Mouse (Mus musculus): Measurements from ENCODE around the gene Ifnlr1.
A peak's percentile ranks its signal among the peaks of the same experiment; 100 is the strongest.
"Not testable (repeated sequence)": the region's sequence is repeated elsewhere in the genome, so short reads cannot be mapped to it uniquely, and the experiment has no call there.

The Ifnlr1 gene

DNA sequence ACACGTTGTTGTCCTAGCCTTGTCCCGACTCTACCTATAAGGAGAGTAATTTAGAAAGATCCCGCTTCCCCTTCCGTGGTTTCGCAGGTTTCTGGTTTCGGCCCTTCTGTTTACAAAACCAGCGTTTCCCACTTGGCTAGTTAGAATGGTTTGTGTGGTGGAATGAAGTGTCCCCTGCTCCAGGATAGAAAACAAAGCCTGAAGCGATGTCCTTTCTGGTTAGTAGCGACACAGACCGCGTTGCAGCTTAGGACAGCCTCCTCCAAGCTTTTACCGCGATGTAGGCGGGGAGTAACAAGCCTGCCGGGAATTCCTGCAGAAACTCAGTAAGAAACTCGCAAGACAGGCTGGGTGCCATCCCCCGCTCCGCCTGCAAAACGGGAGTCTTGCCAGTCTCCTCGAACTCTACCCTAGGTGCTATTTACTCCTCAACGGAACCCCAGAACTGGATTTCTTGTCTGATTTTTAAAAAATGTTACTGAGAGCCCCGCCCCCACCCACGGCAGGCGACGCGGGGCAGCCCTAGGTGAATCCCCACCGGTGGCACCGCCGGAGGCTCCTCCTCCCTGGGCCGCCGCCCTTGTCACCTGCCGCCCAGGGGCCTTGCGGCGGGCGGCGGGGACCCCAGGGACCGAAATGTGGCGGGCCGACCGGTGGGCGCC is at the start of gene Ifnlr1:
Gene Ifnlr1, plus strand, starts transcription at position 382 of the 662 bp plus-strand sequence.
- DNase-seq (ENCODE audit: low spot score in 2 of 2) = peak; percentile 64 to 66

GRCm38 (mm10) chr4:135641302-135642079 is 44.6 kb upstream of the Ifnlr1 start:
- DNase-seq (ENCODE audit: low spot score in 2 of 2) = not testable (repeated sequence)

DNA sequence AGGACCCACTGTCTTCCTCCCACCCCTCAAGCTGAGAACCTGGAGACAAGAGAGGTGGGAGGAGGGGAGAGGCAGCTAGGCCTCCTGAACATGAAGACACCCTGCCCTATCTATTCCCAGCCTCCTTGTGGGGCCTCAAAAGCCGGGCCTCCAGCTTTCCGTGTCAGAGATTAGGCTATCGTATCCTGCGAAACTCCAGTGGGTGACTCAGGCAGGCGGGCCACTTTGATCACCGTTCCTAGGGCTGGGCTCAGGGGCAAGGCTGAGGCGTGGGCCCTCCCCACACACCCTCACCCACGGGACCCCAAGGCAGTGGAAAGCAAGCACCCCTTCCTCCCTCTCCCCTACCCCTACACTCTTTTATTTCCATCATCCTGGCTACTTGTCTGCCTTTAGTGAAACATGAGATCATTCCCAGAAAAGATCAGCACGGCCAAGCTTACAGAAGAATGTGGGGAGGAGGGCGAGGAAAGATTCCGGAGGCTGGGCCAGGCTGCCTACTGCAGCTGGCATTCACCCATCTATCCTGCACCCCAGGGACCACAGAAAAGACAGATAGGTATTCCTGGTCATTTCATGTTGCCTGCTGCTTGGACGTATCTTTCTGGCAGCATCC is 41.0 kb upstream of the Ifnlr1 start:
- no peak for DNase-seq (ENCODE audit: low spot score in 2 of 2)

DNA sequence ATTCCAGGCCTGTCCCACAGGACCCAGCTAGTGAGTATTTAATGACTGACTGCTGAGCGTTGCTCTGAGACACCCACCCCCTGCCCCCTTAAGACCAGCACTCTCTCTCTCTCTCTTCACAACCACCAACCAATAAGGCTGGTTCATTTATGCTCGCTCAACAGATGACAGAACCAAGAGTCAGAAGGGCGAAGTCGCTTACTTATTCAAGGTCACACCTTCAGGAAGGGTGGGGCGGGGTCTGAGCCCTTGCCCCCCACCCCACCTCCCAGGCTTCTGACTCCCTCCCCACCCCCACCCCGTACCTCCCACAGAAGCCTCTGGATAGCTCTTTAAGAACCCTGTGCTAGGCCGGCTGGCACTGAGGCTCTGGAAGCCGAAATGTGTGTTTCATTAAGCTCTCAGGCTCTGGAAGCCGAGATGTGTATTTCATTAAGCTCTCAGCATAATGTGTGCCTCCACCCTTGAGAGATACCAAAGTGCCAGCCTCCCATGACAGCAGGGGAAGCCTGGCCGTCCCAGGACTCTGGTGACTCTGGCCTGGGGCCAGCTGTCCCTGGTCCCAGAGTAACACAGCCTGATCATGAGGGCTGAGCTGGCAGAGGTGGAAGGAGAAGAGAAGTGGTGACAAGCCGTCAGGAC is 33.0 kb upstream of the Ifnlr1 start:
- no peak for DNase-seq (ENCODE audit: low spot score in 2 of 2)

GRCm38 (mm10) chr4:135653956-135654355 is 32.1 kb upstream of the Ifnlr1 start:
- DNase-seq (ENCODE audit: low spot score in 2 of 2) = no peak

DNA sequence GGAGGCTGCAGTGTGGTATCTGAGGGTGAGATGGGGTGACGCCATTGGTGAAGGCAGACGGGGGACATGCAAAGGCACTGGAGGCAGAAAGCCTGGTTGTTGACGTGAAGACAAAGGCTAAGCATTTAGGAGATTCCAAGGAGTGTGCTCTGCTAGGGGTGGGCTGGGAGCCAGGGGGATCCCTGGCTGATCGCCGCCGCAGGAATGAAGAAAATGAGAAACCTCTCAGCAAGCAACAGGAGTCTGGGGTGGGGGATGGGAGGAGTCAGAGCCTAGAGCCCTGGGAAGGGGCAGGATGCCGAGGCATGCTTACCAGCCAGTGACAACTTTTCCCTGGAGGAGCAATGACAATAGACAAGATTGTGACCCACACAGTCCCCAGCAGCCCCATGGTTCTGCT is 30.6 kb upstream of the Ifnlr1 start:
- no peak for DNase-seq (ENCODE audit: low spot score in 2 of 2)

GRCm38 (mm10) chr4:135656094-135656589 is 29.9 kb upstream of the Ifnlr1 start:
- DNase-seq (ENCODE audit: low spot score in 2 of 2) = no peak

- DNase-seq (ENCODE audit: low spot score in 2 of 2) = no peak
These were observed 27.6 kb upstream of the Ifnlr1 start for GRCm38 (mm10) chr4:135658484-135658883.

- no peak for DNase-seq (ENCODE audit: low spot score in 2 of 2)
These were observed 27.2 kb upstream of the Ifnlr1 start for GRCm38 (mm10) chr4:135658899-135659298.

DNA sequence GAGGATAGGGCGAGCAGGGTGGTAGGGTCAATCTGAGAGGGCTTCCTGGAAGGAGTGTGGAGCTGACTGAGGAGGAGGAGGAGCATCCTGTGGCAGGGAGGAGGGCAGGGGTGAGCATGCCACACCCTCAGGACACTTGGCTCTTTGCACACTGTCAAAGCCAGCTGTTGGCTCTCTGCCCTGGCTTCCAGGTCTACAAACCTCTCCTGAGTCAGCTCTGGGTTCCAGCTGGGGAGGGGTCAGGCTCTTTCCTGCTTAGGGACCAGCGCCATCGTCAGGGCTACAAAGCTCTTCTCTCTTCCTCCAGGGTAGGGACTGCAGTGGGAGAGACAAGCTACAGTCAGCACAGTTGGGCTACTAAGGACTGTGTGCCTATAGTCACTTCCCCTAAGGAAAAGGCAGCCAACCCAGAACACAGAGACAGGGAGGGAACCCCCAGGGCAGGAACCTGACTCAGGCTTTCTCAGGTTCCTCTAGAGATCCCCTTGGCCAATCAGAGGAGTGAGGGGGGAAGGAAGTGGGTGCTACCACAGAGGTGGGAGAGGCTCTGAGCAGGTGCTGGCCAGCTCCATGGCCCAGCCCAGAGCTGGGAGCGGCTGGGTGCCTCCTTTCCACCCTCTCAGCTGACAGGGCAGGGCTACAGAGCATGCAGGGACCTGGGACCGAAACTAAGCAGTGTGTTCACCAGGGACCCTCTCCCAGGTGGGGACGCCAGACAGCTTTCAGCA is 24.8 kb upstream of the Ifnlr1 start:
- no peak for DNase-seq (ENCODE audit: low spot score in 2 of 2)

DNA sequence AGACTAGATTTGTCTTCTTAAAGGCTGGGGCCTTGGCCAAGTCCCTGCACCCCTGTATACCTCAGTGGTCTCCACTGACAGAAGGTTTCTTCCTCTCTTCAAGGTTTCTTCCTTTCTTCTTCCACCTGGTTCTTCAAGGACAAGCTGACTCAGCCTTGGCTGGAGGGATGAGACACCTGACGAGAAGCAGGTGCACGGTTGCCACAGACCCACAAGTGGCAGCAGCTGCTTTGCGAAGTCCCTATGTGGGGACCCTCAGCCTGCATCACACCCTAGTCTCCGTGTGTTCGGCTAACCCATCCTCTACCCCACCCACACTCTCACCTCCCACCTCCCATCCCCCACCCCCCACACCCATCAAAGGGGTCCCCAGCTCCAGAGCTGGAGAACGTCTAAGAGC is 24.1 kb upstream of the Ifnlr1 start:
- no peak for DNase-seq (ENCODE audit: low spot score in 2 of 2)

GRCm38 (mm10) chr4:135664656-135665055 is 21.4 kb upstream of the Ifnlr1 start:
- DNase-seq (ENCODE audit: low spot score in 2 of 2) = no peak

DNA sequence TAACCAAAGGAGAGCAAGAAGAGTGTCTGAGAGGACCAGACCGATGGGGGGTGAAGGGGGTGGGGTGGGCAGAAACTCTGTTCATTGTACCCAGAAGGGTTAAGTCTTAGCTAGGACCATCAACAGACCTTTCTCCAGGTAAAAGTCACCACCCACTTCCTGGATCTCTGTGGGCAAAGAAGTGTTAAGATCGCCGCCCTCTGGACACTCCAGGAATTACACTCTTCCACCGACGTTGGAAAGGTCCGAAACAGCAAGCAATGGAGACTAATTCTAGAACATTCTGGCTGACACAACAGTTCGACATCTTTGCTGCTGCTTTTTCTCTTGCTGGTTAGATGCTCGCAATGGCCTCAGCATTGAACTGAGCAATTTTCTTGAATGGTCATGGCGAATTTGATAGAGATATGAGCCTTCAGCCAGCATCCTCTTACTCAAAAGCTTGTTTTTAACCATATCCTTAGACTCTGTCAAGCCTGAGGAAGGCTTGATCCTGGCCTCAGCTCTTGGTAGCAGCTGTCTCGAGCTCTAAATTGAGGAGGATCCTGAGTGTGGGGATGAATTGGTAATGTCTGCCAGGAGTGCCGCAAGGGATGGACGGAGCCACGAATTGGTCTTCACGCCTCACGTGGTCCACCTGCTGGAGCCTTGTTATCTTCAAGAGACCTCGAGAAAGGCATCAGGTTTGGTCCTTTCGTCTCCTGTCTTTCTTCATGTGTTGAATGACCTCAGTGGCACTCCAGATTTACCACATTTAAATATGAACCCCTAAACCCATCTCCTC is 19.7 kb upstream of the Ifnlr1 start:
- DNase-seq (ENCODE audit: low spot score in 2 of 2) = peak in 1 of 2 experiments; percentile 15

DNA sequence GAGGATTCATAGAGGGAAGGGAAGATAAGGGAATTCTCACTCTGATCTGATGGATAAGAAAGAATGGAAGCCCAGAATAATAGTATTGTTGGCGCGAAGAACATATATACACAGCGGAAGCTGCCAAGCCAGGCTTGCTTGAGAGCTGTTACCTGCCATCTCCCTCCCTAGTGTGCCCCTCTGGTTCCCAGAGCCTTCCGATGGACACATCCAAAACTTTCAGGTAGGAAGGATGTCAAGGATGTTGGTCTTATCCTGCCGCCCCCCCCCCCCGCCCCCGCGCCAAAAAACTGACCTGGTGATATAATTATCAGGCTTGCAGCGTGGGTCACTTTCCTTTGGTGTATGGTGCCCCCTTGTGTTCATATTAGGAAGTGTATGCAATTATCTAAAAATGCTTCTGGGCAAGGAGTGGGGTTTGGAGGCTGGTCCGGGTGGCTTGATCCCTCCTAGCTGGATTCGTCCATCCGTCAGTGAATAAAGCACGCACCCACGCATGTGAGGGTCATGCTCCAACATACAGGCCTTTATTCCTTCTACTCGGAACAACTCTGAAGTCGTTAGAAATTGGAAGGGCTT is 18.7 kb upstream of the Ifnlr1 start:
- DNase-seq (ENCODE audit: low spot score in 2 of 2) = peak; percentile 28 to 50

GRCm38 (mm10) chr4:135673507-135673906 is 12.6 kb upstream of the Ifnlr1 start:
- DNase-seq (ENCODE audit: low spot score in 2 of 2) = no peak

GRCm38 (mm10) chr4:135674993-135675392 is 11.1 kb upstream of the Ifnlr1 start:
- no peak for DNase-seq (ENCODE audit: low spot score in 2 of 2)

DNA sequence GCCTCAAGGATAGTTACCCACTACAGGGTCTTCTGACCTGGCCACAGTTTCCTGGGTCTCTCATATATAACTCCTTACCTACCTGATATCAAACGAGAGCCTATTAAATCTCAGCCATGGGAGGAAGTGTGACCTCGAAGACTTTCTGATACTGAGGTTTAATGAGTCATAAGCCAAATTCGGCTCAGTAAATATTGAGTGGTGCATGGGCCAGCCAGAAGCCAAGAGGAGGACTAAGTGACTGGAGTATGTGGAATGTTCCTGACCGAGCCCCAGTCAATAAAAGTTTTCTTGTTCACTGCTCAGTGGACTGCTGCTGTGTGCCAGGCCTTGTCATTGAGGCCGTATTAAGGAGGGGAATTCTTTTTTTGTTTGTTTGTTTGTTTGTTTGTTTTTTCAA is 9.6 kb upstream of the Ifnlr1 start:
- no peak for DNase-seq (ENCODE audit: low spot score in 2 of 2)

DNA sequence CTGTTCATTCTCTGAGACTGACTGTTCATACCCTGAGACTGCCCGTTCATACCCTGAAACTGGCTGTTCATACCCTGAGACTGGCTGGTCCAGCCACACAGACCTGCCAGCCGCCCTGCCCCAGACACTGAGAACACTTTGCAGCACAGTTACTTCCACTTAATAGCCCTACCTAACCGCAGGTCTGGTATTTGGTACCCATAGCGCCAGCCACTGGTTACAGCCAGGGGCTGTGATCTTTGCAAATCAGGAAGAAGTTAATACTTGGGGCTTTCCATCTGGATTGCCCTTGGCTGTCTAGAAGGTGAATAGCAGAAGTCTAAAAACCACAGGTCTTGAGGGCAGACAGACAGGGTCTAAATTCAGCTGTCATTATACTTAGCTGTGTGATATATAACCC is 6.8 kb upstream of the Ifnlr1 start:
- DNase-seq (ENCODE audit: low spot score in 2 of 2) = no peak

DNA sequence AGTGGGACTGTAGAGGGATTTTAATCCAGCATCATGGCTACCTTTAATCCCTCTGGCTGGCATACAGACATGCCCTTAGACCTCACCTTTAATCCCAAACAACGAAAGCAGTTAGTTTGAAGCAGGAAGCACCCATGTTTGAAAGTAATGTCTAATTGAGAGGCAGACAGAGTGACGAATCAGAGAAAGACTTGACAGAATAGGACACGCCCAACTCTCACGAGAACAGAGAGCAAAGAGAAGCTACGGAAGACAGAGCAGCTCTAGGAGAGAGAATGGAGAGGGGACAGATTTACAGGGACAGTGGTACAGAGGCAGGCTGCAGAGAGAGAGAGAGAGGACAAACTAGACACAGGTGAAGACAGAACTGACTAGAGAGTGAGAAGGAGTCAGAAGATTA is 4.3 kb upstream of the Ifnlr1 start:
- DNase-seq (ENCODE audit: low spot score in 2 of 2) = no peak

- DNase-seq (ENCODE audit: low spot score in 2 of 2) = peak; percentile 20 to 23
These were observed 2.5 kb upstream of the Ifnlr1 start for GRCm38 (mm10) chr4:135683553-135683952.

All from right cerebral cortex, adult 2 months (tissue).